Mouse (Mus musculus) adrenal gland, postnatal 10 days (tissue): ENCODE measurements around the gene Thoc5. TPM values are rescaled to one million over a fixed set of nuclear protein-coding genes. Genes with fewer than 3 reads are reported as not detected.
A peak's percentile ranks its signal among the peaks of the same experiment; 100 is the strongest.

ENCODE experiments used
- DNase-seq: peaks from one replicate; pipeline ENCODE4 v3.0.0; 2021; ENCODE audit warnings: mixed read lengths
- long read RNA-seq, 2 experiments: library from polyadenylated mRNA; stranded (forward); transcript quantifications; one replicate each; pipeline ENCODE4 v2.0.0; 2021
- total RNA-seq, 2 experiments: library from RNA; stranded (reverse); gene quantifications; 2 replicates each; pipeline ENCODE4 v1.2.3; 2021

Gene Thoc5
- total RNA-seq: 10 to 100 TPM; 27.3 to 28.0 TPM
- long read RNA-seq, experiment 1, transcript Thoc5-201 (20 exons, 2,235 nt): major isoform, 19 of 27 reads
- long read RNA-seq, experiment 1, partial matches to known transcripts: 7 of 27 reads
- long read RNA-seq, experiment 1, other reads (novel, unspliced or antisense): 1 of 27 reads
- long read RNA-seq, experiment 2, transcript Thoc5-201 (20 exons, 2,235 nt): major isoform, 22 of 26 reads
- long read RNA-seq, experiment 2, partial matches to known transcripts: 1 of 26 reads
- long read RNA-seq, experiment 2, other reads (novel, unspliced or antisense): 3 of 26 reads

GRCm38 (mm10) chr11:4894848-4895816 lies at the start of gene Thoc5:
Thoc5 (plus strand) TSS chr11:4895320.
- DNase-seq: peak; percentile 88

DNA sequence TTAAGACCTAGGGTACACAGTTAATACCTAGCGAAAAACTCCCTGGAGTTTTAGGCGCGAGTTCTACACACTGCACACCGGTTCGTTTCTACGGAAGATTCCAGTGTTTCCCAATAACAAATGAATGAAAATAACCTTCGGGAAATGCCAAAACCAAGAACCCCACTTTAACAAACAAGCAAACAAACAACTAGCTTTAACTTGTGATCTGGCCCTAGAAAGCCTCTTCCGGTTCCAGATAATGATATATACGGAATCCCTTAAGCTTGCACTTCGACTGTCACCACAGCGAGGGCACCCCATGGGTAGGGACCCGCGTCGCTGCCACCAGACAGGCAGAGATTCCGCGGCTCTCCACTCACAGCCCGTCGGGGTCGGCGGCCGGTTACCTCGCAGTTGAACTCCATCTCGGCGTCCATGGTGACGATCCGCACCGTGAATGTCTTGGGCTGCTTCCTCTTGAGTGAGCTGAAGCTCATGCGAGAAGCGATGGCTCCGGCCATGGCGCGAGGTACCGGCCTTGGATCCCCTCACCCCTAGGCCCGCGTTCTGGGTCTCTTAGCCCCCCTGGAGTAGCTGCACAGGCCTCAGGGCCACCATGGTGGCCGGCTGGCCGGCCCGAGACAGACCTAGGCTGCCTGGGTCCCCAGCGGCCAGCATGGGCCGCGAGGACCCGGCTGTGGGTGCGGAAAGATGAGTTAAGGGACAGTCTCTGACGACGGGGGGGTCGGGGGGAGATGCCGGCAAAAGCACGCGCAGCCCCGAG lies 46.5 kb upstream of the Thoc5 start:
- DNase-seq: peak; percentile 64

DNA sequence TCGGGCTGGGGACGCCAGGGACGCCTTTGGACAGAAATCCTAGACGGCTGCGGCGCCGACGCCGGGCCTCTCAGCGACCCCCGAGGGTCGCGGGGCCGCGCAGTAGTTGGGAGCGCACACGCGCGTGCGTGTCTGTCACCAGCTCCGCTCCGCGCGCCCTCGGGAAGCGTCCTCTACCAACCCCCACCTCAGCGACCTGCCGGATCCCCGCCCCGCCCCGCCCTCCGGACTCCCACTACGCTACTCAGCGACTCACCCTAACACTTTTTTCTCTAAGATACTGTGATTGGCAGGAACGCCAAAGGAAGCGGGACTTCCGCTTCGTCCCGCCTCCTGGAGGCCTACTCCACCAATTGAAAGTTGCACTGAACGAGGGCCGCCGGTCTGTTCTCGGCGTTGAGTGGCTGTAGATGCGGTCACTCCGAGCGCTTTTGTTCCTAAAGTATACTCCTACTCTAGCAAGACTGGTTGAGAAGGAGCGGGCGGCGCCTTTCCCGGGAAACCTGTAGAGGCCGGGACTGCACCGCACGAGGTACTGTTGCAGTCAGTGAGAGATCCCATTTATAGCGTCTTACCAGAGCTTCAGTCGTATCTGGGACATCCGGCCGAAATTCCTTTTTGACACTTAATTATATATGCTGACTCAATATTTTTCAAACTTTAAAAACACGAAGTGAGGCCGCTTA lies 45.7 kb upstream of the Thoc5 start, which contains the start of gene Nf2:
Gene Nf2, minus strand, starts transcription at position 279 of the 686 bp plus-strand sequence.
- peak; percentile 96 for DNase-seq

- DNase-seq: no peak
Observed at GRCm38 (mm10) chr11:4850404-4850803, 44.7 kb upstream of the Thoc5 start.

DNA sequence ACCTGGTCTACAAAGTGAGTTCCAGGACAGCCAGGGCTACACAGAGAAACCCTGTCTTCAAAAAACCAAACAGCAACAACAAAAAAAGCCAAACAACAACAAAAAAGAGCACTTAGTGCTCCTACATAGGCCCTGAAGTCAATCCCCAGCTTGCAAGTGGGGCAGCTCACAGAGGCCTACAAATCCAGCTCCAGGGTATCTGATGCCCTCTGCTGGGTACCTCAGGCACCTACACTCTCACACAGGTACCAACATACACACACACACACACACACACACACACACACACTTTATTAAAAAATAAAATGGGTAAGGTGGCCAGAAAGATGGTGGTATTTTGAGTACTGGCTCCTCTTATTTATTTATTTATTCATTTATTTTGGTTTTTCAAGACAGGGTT lies 42.1 kb upstream of the Thoc5 start:
- DNase-seq: no peak

- DNase-seq: no peak
Observed at GRCm38 (mm10) chr11:4854181-4854580, 40.9 kb upstream of the Thoc5 start.

- DNase-seq: no peak
Observed at GRCm38 (mm10) chr11:4858416-4858815, 36.7 kb upstream of the Thoc5 start.

DNA sequence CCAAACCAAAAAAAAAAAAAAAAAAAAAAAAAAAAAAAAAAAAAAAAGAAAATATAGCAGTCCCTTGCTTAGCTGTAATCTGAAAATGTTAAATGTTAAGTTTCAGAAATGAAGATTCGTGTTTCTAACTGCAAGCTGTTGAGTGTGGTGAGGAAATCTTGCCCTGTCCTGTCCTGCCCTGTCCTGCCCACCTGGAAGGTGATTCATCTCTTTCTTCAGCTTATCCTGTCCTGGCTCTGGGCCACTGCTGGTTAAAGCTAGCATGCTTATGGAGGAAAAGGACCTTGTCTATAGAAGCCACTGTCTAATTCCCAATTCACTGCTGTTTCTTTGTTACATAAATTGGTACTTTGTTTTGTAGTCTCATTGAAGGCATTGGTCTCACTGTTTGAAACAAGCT lies 34.1 kb upstream of the Thoc5 start:
- DNase-seq: no peak

DNA sequence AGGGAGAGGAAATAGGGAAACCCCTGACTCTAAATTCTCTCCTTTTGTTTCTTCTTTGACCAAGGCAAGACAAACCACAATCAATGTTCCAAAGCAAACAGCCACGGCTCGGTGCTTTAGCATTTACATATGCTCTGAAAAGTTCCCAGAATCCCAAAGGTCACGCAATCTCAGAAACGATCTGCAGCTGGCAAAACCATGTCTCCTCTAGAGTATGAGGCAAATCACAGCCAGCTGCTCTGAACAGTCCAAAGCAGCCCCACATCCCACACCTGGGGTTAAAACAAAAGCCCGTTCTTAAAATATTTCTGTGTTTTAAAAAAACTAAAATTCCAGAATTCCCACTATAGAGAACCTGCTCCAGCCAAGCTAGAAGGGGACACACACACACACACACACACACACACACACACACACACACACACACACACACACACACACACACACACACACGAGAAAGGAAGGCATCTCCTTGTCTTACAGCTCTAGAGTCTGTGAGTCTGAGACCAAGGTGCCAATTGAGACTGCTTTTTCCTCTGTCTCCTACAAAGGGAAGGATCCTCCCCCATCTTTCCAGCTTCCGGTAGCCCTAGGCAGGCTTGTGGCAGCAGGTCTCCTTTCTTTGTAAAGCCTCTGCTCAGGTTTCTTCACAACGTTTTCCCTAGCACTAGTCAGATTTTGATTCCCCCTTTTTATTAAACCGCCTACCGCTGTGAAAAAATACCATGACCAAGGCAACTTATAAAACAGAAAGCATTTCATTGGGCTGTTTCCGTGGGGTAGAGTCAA lies 33.1 kb upstream of the Thoc5 start:
- no peak for DNase-seq

GRCm38 (mm10) chr11:4862730-4863129 lies 32.4 kb upstream of the Thoc5 start:
- no peak for DNase-seq

DNA sequence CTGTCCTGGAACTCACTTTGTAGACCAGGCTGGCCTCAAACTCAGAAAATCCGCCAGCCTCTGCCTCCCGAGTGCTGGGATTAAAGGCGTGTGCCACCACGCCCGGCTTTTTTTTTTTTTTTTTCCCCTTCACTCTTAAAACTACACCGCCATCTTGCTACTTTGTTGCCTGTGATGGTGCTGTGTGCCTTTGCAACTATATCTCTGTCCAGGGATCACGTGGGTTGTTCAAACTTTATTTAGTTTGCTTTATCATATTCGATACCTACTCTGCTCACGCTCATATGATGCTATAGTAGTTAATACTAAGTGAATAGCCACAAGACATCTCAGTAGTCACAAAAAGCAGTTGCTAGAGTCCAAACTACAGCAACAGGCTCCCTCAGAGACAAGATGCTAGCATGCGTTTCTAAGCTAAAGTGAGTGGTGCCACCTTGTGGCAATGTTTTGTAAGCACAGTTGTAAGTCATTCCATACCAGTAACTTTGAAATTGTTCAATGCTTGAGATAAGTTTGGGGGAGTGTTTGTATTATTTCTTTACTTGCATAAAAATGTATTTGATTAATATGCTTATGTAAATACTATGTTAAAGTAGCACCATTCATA lies 29.4 kb upstream of the Thoc5 start:
- DNase-seq: peak; percentile 76

GRCm38 (mm10) chr11:4873755-4874475 lies 21.2 kb upstream of the Thoc5 start, which contains the start of gene Nipsnap1:
Nipsnap1 (plus strand) TSS chr11:4873951.
- peak; percentile 85 for DNase-seq

GRCm38 (mm10) chr11:4874551-4874950 lies 20.6 kb upstream of the Thoc5 start:
- DNase-seq: peak; percentile 36

- DNase-seq: no peak
Observed at GRCm38 (mm10) chr11:4881087-4881486, 14.0 kb upstream of the Thoc5 start.

GRCm38 (mm10) chr11:4882892-4883627 lies 12.1 kb upstream of the Thoc5 start:
- DNase-seq: peak; percentile 75

DNA sequence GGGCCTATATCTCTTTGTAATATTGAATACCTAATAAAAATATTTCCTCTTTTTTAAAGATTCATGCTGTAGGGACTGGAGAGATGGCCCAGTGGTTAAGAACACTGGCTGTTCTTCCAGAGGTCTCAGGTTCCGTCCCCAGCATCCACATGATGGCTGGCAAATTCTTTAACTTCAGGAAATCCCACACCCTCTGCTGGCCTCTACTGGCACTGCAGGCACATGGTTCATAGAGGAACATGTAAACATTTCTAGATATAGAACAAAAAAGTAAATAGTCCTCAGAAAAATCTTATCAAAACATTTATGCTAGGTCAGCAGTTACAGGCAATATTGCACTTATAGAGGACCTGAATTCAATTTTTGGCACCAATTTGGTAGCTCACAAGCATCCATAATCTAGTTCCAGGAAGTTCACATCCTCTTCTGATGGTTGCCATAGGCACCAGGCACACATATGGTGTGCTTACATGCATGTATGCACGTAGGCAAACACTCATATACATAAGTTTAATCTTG lies 9.7 kb upstream of the Thoc5 start:
- DNase-seq: peak; percentile 74

DNA sequence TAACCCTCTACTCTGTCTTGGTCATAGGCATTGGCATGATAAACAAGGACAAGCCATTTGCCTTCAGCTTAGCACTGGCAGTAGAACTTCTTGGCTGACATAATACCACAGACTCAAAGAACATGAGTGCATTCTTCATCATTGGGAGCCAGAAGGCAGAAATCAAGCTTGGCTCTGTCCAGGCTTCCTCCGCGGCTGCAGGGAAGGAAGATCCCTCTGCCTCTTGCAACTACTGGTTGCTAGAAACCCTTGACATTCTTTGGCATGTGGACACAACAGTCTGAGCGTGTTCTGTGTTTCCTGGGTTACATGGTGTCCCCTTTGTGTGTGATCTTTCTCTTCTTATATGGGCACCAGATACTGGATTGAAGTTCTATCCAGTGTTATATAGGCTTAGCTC lies 8.1 kb upstream of the Thoc5 start:
- DNase-seq: no peak

GRCm38 (mm10) chr11:4900437-4900836 lies 5.3 kb downstream of the Thoc5 start:
- peak; percentile 36 for DNase-seq

- DNase-seq: no peak
Observed at GRCm38 (mm10) chr11:4901956-4902355, 6.8 kb downstream of the Thoc5 start.
